Mouse (Mus musculus): Measurements from ENCODE around the gene Fbxw8. TPM values are rescaled to one million over a fixed set of nuclear protein-coding genes. Genes with fewer than 3 reads are reported as not detected.
A peak's percentile ranks its signal among the peaks of the same experiment; 100 is the strongest.

Fbxw8 gene
- total and polyA plus RNA-seq, 2 experiments from 2014 or later = 16.5 to 49.7 TPM

DNA sequence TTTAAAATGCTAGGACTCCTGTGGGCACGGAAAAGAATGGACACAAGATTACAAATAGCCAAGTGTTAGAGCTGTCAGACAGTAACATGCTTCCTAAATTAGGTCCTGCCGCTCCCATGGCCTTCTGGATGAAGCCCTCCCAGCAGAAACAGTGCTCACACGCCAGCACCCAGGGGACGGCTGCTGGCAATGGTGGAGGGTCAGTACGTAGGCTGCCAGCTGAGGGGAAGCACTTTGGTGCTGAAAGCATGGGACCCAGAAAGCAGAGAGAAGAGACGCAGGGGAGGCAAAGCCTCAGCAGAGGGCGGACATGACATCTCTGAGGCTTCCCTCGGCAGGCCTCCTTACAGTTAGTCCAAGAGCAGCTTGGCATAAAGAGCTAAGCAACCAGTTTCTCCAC, 15.6 kb downstream of the Fbxw8 start:
- DNase-seq (ENCODE audit: low spot score) (no peak), ATAC-seq (ENCODE audit: insufficient read depth, low read depth) (no peak)
- Histone ChIP-seq H3K4me1 (ENCODE audit: control insufficient read depth, insufficient read depth) (peaks cover 11% of the 10 kb centered on the region), H3K9me3 (replicated peaks; ENCODE audit: control insufficient read depth, low read length) (no peaks in the 10 kb centered on the region), H3K36me3 (replicated peaks; ENCODE audit: control insufficient read depth, insufficient read depth, low read length) (peaks cover 38% of the 10 kb centered on the region), H3K27ac (ENCODE audit: low read depth) (no peak overlapping the region), H3K4me3 (ENCODE audit: low read depth, low read length) (no peak overlapping the region), H3K9ac (replicated peaks; ENCODE audit: low read depth, low read length) (no peak overlapping the region), H3K27me3 (ENCODE audit: control insufficient read depth, insufficient read depth, low read length) (no peaks in the 10 kb centered on the region), H3K4me2 (ENCODE audit: low read depth, low read length) (no peak overlapping the region)
- no peak for TF ChIP-seq CTCF (IDR thresholded peaks at IDR 0.05; ENCODE audit: low read depth)
- TF ChIP-seq EP300 (IDR thresholded peaks at IDR 0.05; ENCODE audit: low read depth) = no peak
- WGBS = 63% methylated on average over 8 of the region's 8 CpGs

GRCm38 (mm10) chr5:118136391-118136790, 18.9 kb downstream of the Fbxw8 start:
- TF ChIP-seq EP300 (IDR thresholded peaks at IDR 0.05; ENCODE audit: low read depth) = no peak
- TF ChIP-seq CTCF (IDR thresholded peaks at IDR 0.05; ENCODE audit: low read depth) = no peak
- Histone ChIP-seq H3K4me2 (ENCODE audit: low read depth, low read length) (no peak overlapping the region), H3K4me1 (ENCODE audit: control insufficient read depth, insufficient read depth) (peaks cover 9% of the 10 kb centered on the region), H3K4me3 (ENCODE audit: low read depth, low read length) (no peak overlapping the region), H3K9me3 (replicated peaks; ENCODE audit: control insufficient read depth, low read length) (no peaks in the 10 kb centered on the region), H3K9ac (replicated peaks; ENCODE audit: low read depth, low read length) (no peak overlapping the region), H3K27me3 (ENCODE audit: control insufficient read depth, insufficient read depth, low read length) (no peaks in the 10 kb centered on the region), H3K27ac (ENCODE audit: low read depth) (no peak overlapping the region), H3K36me3 (replicated peaks; ENCODE audit: control insufficient read depth, insufficient read depth, low read length) (peaks cover 23% of the 10 kb centered on the region)
- ATAC-seq (ENCODE audit: insufficient read depth, low read depth) (no peak), DNase-seq (ENCODE audit: low spot score) (no peak)
- 94% methylated on average over 5 of the region's 5 CpGs for WGBS

GRCm38 (mm10) chr5:118128651-118129050, 26.6 kb downstream of the Fbxw8 start:
- 45% methylated on average over 9 of the region's 9 CpGs for WGBS
- H3K4me2 ChIP-seq (ENCODE audit: low read depth, low read length) = no peak overlapping the region
- no peaks in the 10 kb centered on the region for H3K27me3 ChIP-seq (ENCODE audit: control insufficient read depth, insufficient read depth, low read length)
- peaks cover 26% of the 10 kb centered on the region for H3K4me1 ChIP-seq (ENCODE audit: control insufficient read depth, insufficient read depth)
- H3K27ac ChIP-seq (ENCODE audit: low read depth) = peak overlapping the region; percentile 18
- H3K9ac ChIP-seq (replicated peaks; ENCODE audit: low read depth, low read length) = no peak overlapping the region
- H3K4me3 ChIP-seq (ENCODE audit: low read depth, low read length) = no peak overlapping the region
- DNase-seq (ENCODE audit: low spot score) (no peak), ATAC-seq (ENCODE audit: insufficient read depth, low read depth) (peak; percentile 15; the same call in 1 of the 2 replicates)
- TF ChIP-seq EP300 (IDR thresholded peaks at IDR 0.05; ENCODE audit: low read depth) = no peak
- TF ChIP-seq CTCF (IDR thresholded peaks at IDR 0.05; ENCODE audit: low read depth) = no peak
- H3K36me3 ChIP-seq (replicated peaks; ENCODE audit: control insufficient read depth, insufficient read depth, low read length) = peaks cover 25% of the 10 kb centered on the region; the same call in 1 of the 2 replicates
- H3K9me3 ChIP-seq (replicated peaks; ENCODE audit: control insufficient read depth, low read length) = no peaks in the 10 kb centered on the region

- no peak overlapping the region for H3K4me2 ChIP-seq (ENCODE audit: low read depth, low read length)
- ATAC-seq (ENCODE audit: insufficient read depth, low read depth) (peak; percentile 92), DNase-seq (ENCODE audit: low spot score) (peak; percentile 78)
- peak overlapping the region; percentile 18 for H3K27ac ChIP-seq (ENCODE audit: low read depth)
- H3K27me3 ChIP-seq (ENCODE audit: control insufficient read depth, insufficient read depth, low read length) = no peaks in the 10 kb centered on the region
- no peak overlapping the region for H3K4me3 ChIP-seq (ENCODE audit: low read depth, low read length)
- WGBS = 20% methylated on average over 6 of the region's 6 CpGs
- TF ChIP-seq CTCF (IDR thresholded peaks at IDR 0.05; ENCODE audit: low read depth) (no peak), EP300 (IDR thresholded peaks at IDR 0.05; ENCODE audit: low read depth) (no peak)
- H3K9me3 ChIP-seq (replicated peaks; ENCODE audit: control insufficient read depth, low read length) = no peaks in the 10 kb centered on the region
- H3K36me3 ChIP-seq (replicated peaks; ENCODE audit: control insufficient read depth, insufficient read depth, low read length) = peaks cover 25% of the 10 kb centered on the region; the same call in 1 of the 2 replicates
- no peak overlapping the region for H3K9ac ChIP-seq (replicated peaks; ENCODE audit: low read depth, low read length)
- H3K4me1 ChIP-seq (ENCODE audit: control insufficient read depth, insufficient read depth) = peaks cover 25% of the 10 kb centered on the region
Measured at GRCm38 (mm10) chr5:118128208-118128607, 27.1 kb downstream of the Fbxw8 start.

GRCm38 (mm10) chr5:118126671-118127070, 28.6 kb downstream of the Fbxw8 start:
- Histone ChIP-seq H3K27ac (ENCODE audit: low read depth) (no peak overlapping the region), H3K4me3 (ENCODE audit: low read depth, low read length) (no peak overlapping the region), H3K36me3 (replicated peaks; ENCODE audit: control insufficient read depth, insufficient read depth, low read length) (peaks cover 25% of the 10 kb centered on the region; the same call in 1 of the 2 replicates), H3K9ac (replicated peaks; ENCODE audit: low read depth, low read length) (no peak overlapping the region), H3K27me3 (ENCODE audit: control insufficient read depth, insufficient read depth, low read length) (no peaks in the 10 kb centered on the region), H3K4me1 (ENCODE audit: control insufficient read depth, insufficient read depth) (peaks cover 22% of the 10 kb centered on the region), H3K4me2 (ENCODE audit: low read depth, low read length) (no peak overlapping the region), H3K9me3 (replicated peaks; ENCODE audit: control insufficient read depth, low read length) (no peaks in the 10 kb centered on the region)
- no peak for DNase-seq (ENCODE audit: low spot score)
- WGBS = 79% methylated on average over 4 of the region's 4 CpGs
- ATAC-seq (ENCODE audit: insufficient read depth, low read depth) = no peak
- no peak for TF ChIP-seq EP300 (IDR thresholded peaks at IDR 0.05; ENCODE audit: low read depth)
- TF ChIP-seq CTCF (IDR thresholded peaks at IDR 0.05; ENCODE audit: low read depth) = no peak

DNA sequence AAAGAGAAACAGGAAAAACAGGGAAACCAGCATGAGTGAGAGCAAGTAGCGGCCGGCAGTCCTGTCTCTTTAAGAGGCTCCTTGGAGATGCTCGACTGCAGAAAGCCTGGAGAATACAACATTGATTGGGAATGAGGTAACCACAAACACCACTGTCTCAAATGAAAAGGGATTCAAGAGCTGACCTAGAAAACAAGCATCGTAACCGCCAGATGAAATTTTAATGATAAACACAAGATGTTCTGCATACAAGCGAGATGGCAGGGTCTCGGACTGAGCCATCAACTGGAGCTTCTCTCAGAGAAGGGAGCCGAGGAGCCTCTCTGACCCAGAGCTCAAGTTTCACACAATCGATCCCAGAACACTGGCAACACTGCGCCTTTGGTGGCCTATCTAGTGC, 32.2 kb downstream of the Fbxw8 start:
- Histone ChIP-seq H3K4me3 (ENCODE audit: low read depth, low read length) (no peak overlapping the region), H3K9me3 (replicated peaks; ENCODE audit: control insufficient read depth, low read length) (no peaks in the 10 kb centered on the region), H3K4me1 (ENCODE audit: control insufficient read depth, insufficient read depth) (peaks cover 14% of the 10 kb centered on the region), H3K4me2 (ENCODE audit: low read depth, low read length) (no peak overlapping the region), H3K9ac (replicated peaks; ENCODE audit: low read depth, low read length) (no peak overlapping the region), H3K27ac (ENCODE audit: low read depth) (no peak overlapping the region), H3K36me3 (replicated peaks; ENCODE audit: control insufficient read depth, insufficient read depth, low read length) (peaks cover 30% of the 10 kb centered on the region; the same call in 1 of the 2 replicates), H3K27me3 (ENCODE audit: control insufficient read depth, insufficient read depth, low read length) (no peaks in the 10 kb centered on the region)
- WGBS = 67% methylated on average over 10 of the region's 10 CpGs
- ATAC-seq (ENCODE audit: insufficient read depth, low read depth) (no peak), DNase-seq (ENCODE audit: low spot score) (no peak)
- TF ChIP-seq EP300 (IDR thresholded peaks at IDR 0.05; ENCODE audit: low read depth) = no peak
- no peak for TF ChIP-seq CTCF (IDR thresholded peaks at IDR 0.05; ENCODE audit: low read depth)

All from heart, postnatal 0 days (tissue).